Mouse (Mus musculus): Measurements from ENCODE around the gene Desi1.
A peak's percentile ranks its signal among the peaks of the same experiment; 100 is the strongest.
"Not testable (repeated sequence)": the region's sequence is repeated elsewhere in the genome, so short reads cannot be mapped to it uniquely, and the experiment has no call there.

Desi1 gene

GRCm38 (mm10) chr15:82017461-82017860 is 16.2 kb downstream of the Desi1 start:
- no peak for DNase-seq (ENCODE audit: low spot score)

GRCm38 (mm10) chr15:82016830-82017229 is 16.8 kb downstream of the Desi1 start:
- no peak for DNase-seq (ENCODE audit: low spot score)

- DNase-seq (ENCODE audit: low spot score): peak; percentile 99
Measured at GRCm38 (mm10) chr15:82016101-82016808, 17.4 kb downstream of the Desi1 start.

- DNase-seq (ENCODE audit: low spot score): peak; percentile 59
Measured at GRCm38 (mm10) chr15:82015392-82016100, 18.1 kb downstream of the Desi1 start.

GRCm38 (mm10) chr15:82014745-82015391 is 18.8 kb downstream of the Desi1 start:
- no peak for DNase-seq (ENCODE audit: low spot score)

GRCm38 (mm10) chr15:82011947-82012346 is 21.7 kb downstream of the Desi1 start:
- DNase-seq (ENCODE audit: low spot score): no peak

- DNase-seq (ENCODE audit: low spot score): no peak
Measured at GRCm38 (mm10) chr15:82004257-82004656, 29.4 kb downstream of the Desi1 start.

GRCm38 (mm10) chr15:81993992-81994391 is 39.7 kb downstream of the Desi1 start:
- no peak for DNase-seq (ENCODE audit: low spot score)

- DNase-seq (ENCODE audit: low spot score): peak; percentile 27
Measured at GRCm38 (mm10) chr15:81990549-81990948, 43.1 kb downstream of the Desi1 start.

GRCm38 (mm10) chr15:81989371-81990062 is 44.1 kb downstream of the Desi1 start:
- DNase-seq (ENCODE audit: low spot score): peak; percentile 91

- no peak for DNase-seq (ENCODE audit: low spot score)
Measured at GRCm38 (mm10) chr15:81987646-81988045, 46.0 kb downstream of the Desi1 start, which contains the start of gene Xrcc6. Xrcc6 (plus strand) TSS chr15:81987835.

GRCm38 (mm10) chr15:81985267-81986161 is 48.1 kb downstream of the Desi1 start:
- peak; percentile 41 for DNase-seq (ENCODE audit: low spot score)

GRCm38 (mm10) chr15:81982173-81982572 is 51.5 kb downstream of the Desi1 start:
- no peak for DNase-seq (ENCODE audit: low spot score)

- no peak for DNase-seq (ENCODE audit: low spot score)
Measured at GRCm38 (mm10) chr15:81980321-81980720, 53.3 kb downstream of the Desi1 start, which contains the start of gene 1700029P11Rik. 1700029P11Rik (plus strand) TSS chr15:81980540.

GRCm38 (mm10) chr15:81975156-81975555 is 58.5 kb downstream of the Desi1 start:
- not testable (repeated sequence) for DNase-seq (ENCODE audit: low spot score)

- not testable (repeated sequence) for DNase-seq (ENCODE audit: low spot score)
Measured at GRCm38 (mm10) chr15:81970498-81970897, 63.2 kb downstream of the Desi1 start.

- not testable (repeated sequence) for DNase-seq (ENCODE audit: low spot score)
Measured at GRCm38 (mm10) chr15:81969635-81970034, 64.0 kb downstream of the Desi1 start.

GRCm38 (mm10) chr15:81969173-81969572 is 64.5 kb downstream of the Desi1 start:
- DNase-seq (ENCODE audit: low spot score): no peak

GRCm38 (mm10) chr15:81968447-81968846 is 65.2 kb downstream of the Desi1 start:
- DNase-seq (ENCODE audit: low spot score): no peak

- no peak for DNase-seq (ENCODE audit: low spot score)
Measured at GRCm38 (mm10) chr15:81967821-81968220, 65.8 kb downstream of the Desi1 start.

All from embryo, embryonic 10 days (tissue).